ENCODE assay signal across 21 mouse cellular contexts in the genomic region with DNA sequence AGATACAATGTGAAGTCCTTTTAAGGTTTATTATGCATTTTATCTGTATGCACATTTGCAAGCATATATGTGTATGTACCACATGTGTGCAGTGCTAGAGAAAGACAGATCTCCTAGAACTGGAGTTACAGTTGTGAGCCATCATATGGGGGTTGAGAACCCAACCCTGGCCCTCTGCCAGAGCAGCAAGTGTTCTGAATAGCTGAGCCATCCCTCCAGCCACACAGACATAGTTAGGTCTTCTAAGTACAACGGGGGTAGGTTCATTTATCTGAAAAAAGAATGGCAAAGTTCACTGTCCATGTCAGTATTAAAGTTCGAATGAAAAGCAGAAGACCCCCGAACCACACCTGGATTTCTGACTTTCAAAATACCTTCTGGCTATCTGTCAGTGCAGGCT. TPM values are rescaled to one million over a fixed set of nuclear protein-coding genes. Genes with fewer than 3 reads are reported as not detected.
A peak's percentile ranks its signal among the peaks of the same experiment; 100 is the strongest.
DNase-seq lines count a peak whose midpoint lies in the region; ATAC-seq and TF ChIP-seq lines count a peak whose summit lies in the region.
"Had no signal": no experiment of that assay in that cellular context is flagged by ENCODE, and none has a peak within 500 bp of the region (broad histone marks: within the 10 kb centered on the region; RNA-seq: fewer than 3 reads in every experiment).

No protein-coding gene starts in this region.

- ATAC-seq in cerebellum, adult (ENCODE audit: insufficient number of reproducible peaks, low FRiP score, low TSS enrichment): no peak
- ATAC-seq in hindbrain, embryonic 14.5 days (ENCODE audit: low FRiP score): no peak
- no peak for ATAC-seq in midbrain, embryonic 11.5 days (ENCODE audit: low FRiP score)
- 0 out of 2 replicates have a peak, but pooled peaks have one; percentile 10 for ATAC-seq in intestine, postnatal 0 days
- ATAC-seq: forebrain, embryonic 15.5 days; lung, postnatal 0 days had no signal

- peak; percentile 45 to 51 for DNase-seq in cerebellum, postnatal 10 days
- DNase-seq in hindbrain, embryonic 14.5 days (ENCODE audit: low spot score): no peak
- no peak for DNase-seq in hindbrain, embryonic 10.5 days (ENCODE audit: low spot score)
- DNase-seq in midbrain, embryonic 11.5 days (ENCODE audit: low spot score, missing footprints): peak; percentile 45
- no peak for DNase-seq in midbrain, embryonic 10.5 days (ENCODE audit: low spot score)
- no peak for DNase-seq in c-Kit-positive CD71-positive TER-119-positive erythroid progenitor cells, embryonic 14.5 days (ENCODE audit: low spot score)
- DNase-seq: adrenal gland, postnatal 36 days; cerebellum, adult 2 months; gastrocnemius, postnatal 14 days; kidney, adult 2 months; right cerebral cortex, postnatal 25 days; spleen, adult 18-20 months; thymus, postnatal 4 days had no signal

- no peak for TF ChIP-seq CTCF in intestine, postnatal 0 days (IDR thresholded peaks at IDR 0.05; ENCODE audit: low read depth)

- no peaks in the 10 kb centered on the region for H3K36me3 ChIP-seq in hindbrain, embryonic 14.5 days (replicated peaks; ENCODE audit: control insufficient read depth, insufficient read depth)
- H3K36me3 ChIP-seq in hindbrain, embryonic 10.5 days: no peaks in the 10 kb centered on the region
- H3K36me3 ChIP-seq in midbrain, embryonic 11.5 days (ENCODE audit: control insufficient read depth, insufficient read depth, low read length): no peaks in the 10 kb centered on the region
- no peaks in the 10 kb centered on the region for H3K36me3 ChIP-seq in midbrain, embryonic 10.5 days
- no peaks in the 10 kb centered on the region for H3K36me3 ChIP-seq in intestine, postnatal 0 days (ENCODE audit: control insufficient read depth, insufficient read depth)
- H3K36me3 ChIP-seq: forebrain, embryonic 15.5 days; limb, embryonic 10.5 days; midbrain, embryonic 12.5 days had no signal

- 0 out of 2 replicates have a peak overlapping the region, but pooled peaks have one; percentile 2 for H3K27ac ChIP-seq in hindbrain, embryonic 14.5 days
- no peak overlapping the region for H3K27ac ChIP-seq in hindbrain, embryonic 10.5 days
- H3K27ac ChIP-seq in midbrain, embryonic 11.5 days (ENCODE audit: low read depth, low read length): no peak overlapping the region
- no peak overlapping the region for H3K27ac ChIP-seq in midbrain, embryonic 10.5 days (replicated peaks)
- H3K27ac ChIP-seq in intestine, postnatal 0 days (ENCODE audit: low read depth, low read length): no peak overlapping the region
- H3K27ac ChIP-seq: forebrain, embryonic 15.5 days; kidney, postnatal 0 days; left cerebral cortex, adult 2 months; limb, embryonic 10.5 days had no signal

- 70% methylated on average over 3 of the region's 3 CpGs for WGBS in hindbrain, embryonic 14.5 days
- 79% methylated on average over 3 of the region's 3 CpGs for WGBS in hindbrain, embryonic 10.5 days
- WGBS in midbrain, embryonic 11.5 days: 76% methylated on average over 3 of the region's 3 CpGs
- WGBS in midbrain, embryonic 10.5 days: 85% methylated on average over 3 of the region's 3 CpGs
- 36% methylated on average over 3 of the region's 3 CpGs for WGBS in intestine, postnatal 0 days

- no peaks in the 10 kb centered on the region for H3K4me1 ChIP-seq in hindbrain, embryonic 14.5 days (replicated peaks; ENCODE audit: control insufficient read depth, insufficient read depth, low read length)
- no peaks in the 10 kb centered on the region for H3K4me1 ChIP-seq in hindbrain, embryonic 10.5 days (replicated peaks)
- no peaks in the 10 kb centered on the region for H3K4me1 ChIP-seq in midbrain, embryonic 11.5 days (ENCODE audit: control insufficient read depth, insufficient read depth, low read length)
- no peaks in the 10 kb centered on the region for H3K4me1 ChIP-seq in midbrain, embryonic 10.5 days
- no peaks in the 10 kb centered on the region for H3K4me1 ChIP-seq in intestine, postnatal 0 days (replicated peaks; ENCODE audit: control insufficient read depth, insufficient read depth, low read length)
- H3K4me1 ChIP-seq: forebrain, embryonic 15.5 days; midbrain, embryonic 12.5 days had no signal

- no peaks in the 10 kb centered on the region for H3K27me3 ChIP-seq in hindbrain, embryonic 14.5 days (ENCODE audit: control insufficient read depth, insufficient read depth, low read length)
- no peaks in the 10 kb centered on the region for H3K27me3 ChIP-seq in hindbrain, embryonic 10.5 days (ENCODE audit: insufficient read depth, poor library complexity, severe bottlenecking)
- H3K27me3 ChIP-seq in midbrain, embryonic 11.5 days (ENCODE audit: control insufficient read depth, insufficient read depth, low read length): no peaks in the 10 kb centered on the region
- no peaks in the 10 kb centered on the region for H3K27me3 ChIP-seq in midbrain, embryonic 10.5 days (ENCODE audit: low read depth, poor library complexity, severe bottlenecking)
- no peaks in the 10 kb centered on the region for H3K27me3 ChIP-seq in intestine, postnatal 0 days (replicated peaks; ENCODE audit: control insufficient read depth, insufficient read depth, low read length)
- H3K27me3 ChIP-seq: forebrain, embryonic 15.5 days; midbrain, embryonic 12.5 days had no signal

- no peak overlapping the region for H3K4me3 ChIP-seq in hindbrain, embryonic 14.5 days (replicated peaks; ENCODE audit: low read length)
- no peak overlapping the region for H3K4me3 ChIP-seq in hindbrain, embryonic 10.5 days
- H3K4me3 ChIP-seq in midbrain, embryonic 11.5 days (ENCODE audit: low read depth, low read length): no peak overlapping the region
- H3K4me3 ChIP-seq in midbrain, embryonic 10.5 days: no peak overlapping the region
- H3K4me3 ChIP-seq in intestine, postnatal 0 days (ENCODE audit: low read depth, low read length): no peak overlapping the region
- H3K4me3 ChIP-seq: forebrain, embryonic 15.5 days; left cerebral cortex, adult 2 months; limb, embryonic 10.5 days; midbrain, embryonic 12.5 days had no signal

- H3K9me3 ChIP-seq in hindbrain, embryonic 14.5 days (ENCODE audit: control insufficient read depth, low read length): no peaks in the 10 kb centered on the region
- no peaks in the 10 kb centered on the region for H3K9me3 ChIP-seq in hindbrain, embryonic 10.5 days
- no peaks in the 10 kb centered on the region for H3K9me3 ChIP-seq in midbrain, embryonic 11.5 days (ENCODE audit: control insufficient read depth, low read length)
- no peaks in the 10 kb centered on the region for H3K9me3 ChIP-seq in midbrain, embryonic 10.5 days (replicated peaks)
- no peaks in the 10 kb centered on the region for H3K9me3 ChIP-seq in intestine, postnatal 0 days (ENCODE audit: control insufficient read depth)
- H3K9me3 ChIP-seq: forebrain, embryonic 15.5 days; limb, embryonic 10.5 days; midbrain, embryonic 12.5 days had no signal

- H3K9ac ChIP-seq in hindbrain, embryonic 14.5 days: no peak overlapping the region
- H3K9ac ChIP-seq in midbrain, embryonic 11.5 days (ENCODE audit: low read length): no peak overlapping the region
- H3K9ac ChIP-seq in intestine, postnatal 0 days (ENCODE audit: low read depth, low read length): no peak overlapping the region
- H3K9ac ChIP-seq: forebrain, embryonic 15.5 days; midbrain, embryonic 12.5 days had no signal

- no peak overlapping the region for H3K4me2 ChIP-seq in hindbrain, embryonic 14.5 days (replicated peaks)
- H3K4me2 ChIP-seq in midbrain, embryonic 11.5 days: no peak overlapping the region
- no peak overlapping the region for H3K4me2 ChIP-seq in intestine, postnatal 0 days (replicated peaks; ENCODE audit: low read depth)
- H3K4me2 ChIP-seq: forebrain, embryonic 15.5 days; midbrain, embryonic 12.5 days had no signal

RNA-seq across cellular contexts. Expression of a gene that starts 48.9 kb away (rescaled TPM):
- polyA plus RNA-seq in hindbrain, embryonic 14.5 days (2014; fragmentation: Nextera tagmentation; extraction: Ambion mirVana): 5.8 and 10.8 TPM in 2 replicates
- polyA plus RNA-seq in hindbrain, embryonic 10.5 days (2016; fragmentation: Nextera tagmentation; extraction: Ambion mirVana): 0.14 and 0.33 TPM in 2 replicates
- 0.34 and 0.69 TPM in 2 replicates for polyA plus RNA-seq in midbrain, embryonic 11.5 days (2014; fragmentation: Nextera tagmentation; extraction: Ambion mirVana)
- 0.27 and 0.34 TPM in 2 replicates for polyA plus RNA-seq in midbrain, embryonic 10.5 days (2016; fragmentation: Nextera tagmentation; extraction: Ambion mirVana)
- 1.7 and 1.8 TPM in 2 replicates for polyA plus RNA-seq in intestine, postnatal 0 days (2015; fragmentation: Nextera tagmentation; extraction: Ambion mirVana)

Comparison
In these comparisons a context has a peak if more than half of its experiments do, and no peak if none do; other contexts are left out.
1. DNase-seq: peak in cerebellum, postnatal 10 days (2 of 2) and midbrain, embryonic 11.5 days (single experiment); none in hindbrain, embryonic 14.5 days (single experiment), hindbrain, embryonic 10.5 days (single experiment), midbrain, embryonic 10.5 days (single experiment) and c-Kit-positive CD71-positive TER-119-positive erythroid progenitor cells, embryonic 14.5 days (single experiment).